ENCODE assay signal across 11 mouse cellular contexts in genomic region chr13:75726569-75727373, GRCm38 (mm10). TPM values are rescaled to one million over a fixed set of nuclear protein-coding genes. Genes with fewer than 3 reads are reported as not detected.
DNase-seq lines count a peak whose midpoint lies in the region; ATAC-seq and TF ChIP-seq lines count a peak whose summit lies in the region.
"Had no signal": no experiment of that assay in that cellular context is flagged by ENCODE, and none has a peak within 500 bp of the region (broad histone marks: within the 10 kb centered on the region; RNA-seq: fewer than 3 reads in every experiment).

No protein-coding gene starts in this region.

- intact Hi-C loops in left cerebral cortex, adult 2 months (cut with DNase I) = no loop called here
- intact Hi-C loops in left cerebral cortex, postnatal 10 days (cut with DNase I) = no loop called here

- 0 out of 2 replicates have a peak overlapping the region, but pooled peaks have one; percentile 12 for H3K27ac ChIP-seq in heart, embryonic 13.5 days (replicated peaks)
- H3K27ac ChIP-seq in left cerebral cortex, adult 2 months = peak overlapping the region; percentile 58; the same call in 1 of the 2 replicates
- H3K27ac ChIP-seq in forebrain, embryonic 16.5 days (ENCODE audit: low read length) = no peak overlapping the region
- H3K27ac ChIP-seq: midbrain, embryonic 15.5 days had no signal

- no peak for TF ChIP-seq CTCF in left cerebral cortex, adult 2 months (IDR thresholded peaks at IDR 0.05)
- no peak for TF ChIP-seq CTCF in lung, adult 2 months (IDR thresholded peaks at IDR 0.05; ENCODE audit: insufficient read depth, low read length)

- 61% methylated on average over 4 of the region's 4 CpGs for WGBS in heart, embryonic 13.5 days
- 57% methylated on average over 4 of the region's 4 CpGs for whole genome bisulfite sequencing in forebrain, embryonic 16.5 days
- 66% methylated on average over 4 of the region's 4 CpGs for WGBS in lung, adult 2 months

- no peak for DNase-seq in heart, adult 18-20 months
- DNase-seq in left cerebral cortex, adult 2 months (ENCODE audit: extremely low spot score in 1 of 2, low spot score in 2 of 2) = no peak
- no peak for DNase-seq in left cerebral cortex, postnatal 10 days (ENCODE audit: extremely low spot score in 1 of 2, low spot score in 2 of 2)
- DNase-seq in mesoderm, embryonic 11.5 days (ENCODE audit: low read depth, low spot score) = peak; percentile 8
- no peak for DNase-seq in lung, adult 2 months
- no peak for DNase-seq in embryo, embryonic 10.5 days (ENCODE audit: low spot score)
- DNase-seq: thymus, adult 18-20 months had no signal

- H3K9ac ChIP-seq in heart, embryonic 13.5 days = no peak overlapping the region
- H3K9ac ChIP-seq in forebrain, embryonic 16.5 days (replicated peaks; ENCODE audit: low read depth, low read length) = no peak overlapping the region
- H3K9ac ChIP-seq: midbrain, embryonic 15.5 days had no signal

- H3K4me1 ChIP-seq in heart, embryonic 13.5 days = peaks cover 15% of the 10 kb centered on the region
- H3K4me1 ChIP-seq in forebrain, embryonic 16.5 days (replicated peaks; ENCODE audit: control insufficient read depth, insufficient read depth, low read length) = 0 out of 2 replicates have a peak, but pooled peaks cover 3% of the 10 kb centered on the region
- H3K4me1 ChIP-seq in lung, adult 2 months (ENCODE audit: control insufficient read depth, insufficient read depth, low read length) = no peaks in the 10 kb centered on the region; the same call in 1 of the 2 replicates
- H3K4me1 ChIP-seq: midbrain, embryonic 15.5 days had no signal

- TF ChIP-seq POLR2A in lung, adult 2 months (IDR thresholded peaks at IDR 0.05; ENCODE audit: borderline replicate concordance, extremely low read depth, low read depth, low read length) = no peak

- no peak overlapping the region for H3K4me3 ChIP-seq in heart, embryonic 13.5 days
- H3K4me3 ChIP-seq in left cerebral cortex, adult 2 months = no peak overlapping the region
- no peak overlapping the region for H3K4me3 ChIP-seq in forebrain, embryonic 16.5 days (replicated peaks; ENCODE audit: low read length)
- no peak overlapping the region for H3K4me3 ChIP-seq in lung, adult 2 months (replicated peaks; ENCODE audit: extremely low read depth, low read depth, low read length)
- H3K4me3 ChIP-seq: midbrain, embryonic 15.5 days had no signal

- no peaks in the 10 kb centered on the region for H3K27me3 ChIP-seq in heart, embryonic 13.5 days (replicated peaks)
- no peaks in the 10 kb centered on the region for H3K27me3 ChIP-seq in forebrain, embryonic 16.5 days (replicated peaks; ENCODE audit: control insufficient read depth, insufficient read depth, low read length)
- H3K27me3 ChIP-seq: midbrain, embryonic 15.5 days had no signal

- H3K36me3 ChIP-seq in heart, embryonic 13.5 days = no peaks in the 10 kb centered on the region
- H3K36me3 ChIP-seq in forebrain, embryonic 16.5 days (ENCODE audit: control insufficient read depth, insufficient read depth) = no peaks in the 10 kb centered on the region
- H3K36me3 ChIP-seq: midbrain, embryonic 15.5 days had no signal

- no peaks in the 10 kb centered on the region for H3K9me3 ChIP-seq in heart, embryonic 13.5 days
- no peaks in the 10 kb centered on the region for H3K9me3 ChIP-seq in forebrain, embryonic 16.5 days (ENCODE audit: control insufficient read depth, low read length)
- H3K9me3 ChIP-seq: midbrain, embryonic 15.5 days had no signal

- H3K4me2 ChIP-seq in heart, embryonic 13.5 days = no peak overlapping the region
- no peak overlapping the region for H3K4me2 ChIP-seq in forebrain, embryonic 16.5 days (ENCODE audit: low read length)
- H3K4me2 ChIP-seq: midbrain, embryonic 15.5 days had no signal

- ATAC-seq in heart, embryonic 13.5 days (ENCODE audit: extremely low read depth, insufficient number of reproducible peaks, low FRiP score, low TSS enrichment) = no peak
- ATAC-seq in forebrain, embryonic 16.5 days = peak; percentile 75
- ATAC-seq: lung, postnatal 0 days; midbrain, embryonic 15.5 days had no signal

RNA-seq across cellular contexts. Expression of gene Ell2, which starts 20.2 kb away (rescaled TPM):
- 4.6 and 4.8 TPM in 2 replicates for polyA plus RNA-seq in heart, embryonic 13.5 days (2015; fragmentation: Nextera tagmentation; extraction: Ambion mirVana)
- total RNA-seq in heart, adult 18-20 months (2021) = 10 to 100 TPM; 25.2 to 31.5 TPM
- 10 to 100 TPM; 44.2 to 45.7 TPM for total RNA-seq in left cerebral cortex, adult 2 months (2021)
- 10 to 100 TPM; 26.0 to 34.8 TPM for total RNA-seq in left cerebral cortex, postnatal 10 days (2021)
- 1.5 and 1.6 TPM in 2 replicates for polyA plus RNA-seq in forebrain, embryonic 16.5 days (2015; fragmentation: Nextera tagmentation; extraction: Ambion mirVana)
- 4.2 and 4.7 TPM in 2 replicates for polyA plus RNA-seq in lung, adult 2 months (2012; rRNA removed)
